Mouse (Mus musculus) hindbrain, embryonic 15.5 days (tissue): ENCODE data around the gene Cracr2a. TPM values are rescaled to one million over a fixed set of nuclear protein-coding genes. Genes with fewer than 3 reads are reported as not detected.

Experiments
- ATAC-seq: fragments of 200-750 bp; cut with Nextera tagmentation; 2 replicates; pipeline ENCODE4 v1.8.0; 2017; ENCODE audit warnings: low read depth, moderate number of reproducible peaks, moderate TSS enrichment; ENCODE audit not compliant: low FRiP score
- H3K27ac ChIP-seq: fragments of 300-500 bp; sonication (generic); replicated peaks from 2 replicates; pipeline ENCODE4 v1.5.1; 2015; ENCODE audit warnings: mild to moderate bottlenecking, inconsistent platforms
- H3K27me3 ChIP-seq: fragments of 300-500 bp; sonication (generic); 2 replicates; pipeline ENCODE4 v1.6.1; 2015; ENCODE audit warnings: control low read depth, inconsistent platforms
- H3K36me3 ChIP-seq: fragments of 300-500 bp; sonication (generic); 2 replicates; pipeline ENCODE4 v1.6.1; 2015; ENCODE audit warnings: control low read depth, inconsistent platforms
- H3K4me1 ChIP-seq: fragments of 300-500 bp; sonication (generic); replicated peaks from 2 replicates; pipeline ENCODE4 v1.6.1; 2015; ENCODE audit warnings: control low read depth, inconsistent platforms
- H3K4me2 ChIP-seq: fragments of 300-500 bp; sonication (generic); 2 replicates; pipeline ENCODE4 v1.6.1; 2015; ENCODE audit warnings: moderate library complexity, mild to moderate bottlenecking, inconsistent platforms
- H3K4me3 ChIP-seq: fragments of 300-500 bp; sonication (generic); 2 replicates; pipeline ENCODE4 v1.5.1; 2015; ENCODE audit warnings: mild to moderate bottlenecking, inconsistent platforms
- H3K9ac ChIP-seq: fragments of 300-500 bp; sonication (generic); 2 replicates; pipeline ENCODE4 v1.6.1; 2015; ENCODE audit warnings: inconsistent platforms
- H3K9me3 ChIP-seq: fragments of 300-500 bp; sonication (generic); 2 replicates; pipeline ENCODE4 v1.6.1; 2016; ENCODE audit warnings: control low read depth, inconsistent platforms
- WGBS: fragments of 180-500 bp; shearing (Covaris S2); methylation state at CpG from one replicate; pipeline ENCODE4 v1.1.7; 2015; 5-methylcytosine and 5-hydroxymethylcytosine counted together
- polyA plus RNA-seq: library from polyadenylated mRNA; unstranded; fragments of >200 nt; fragmentation: Nextera tagmentation; extraction: Ambion mirVana; gene quantifications from 2 replicates; pipeline ENCODE4 v1.2.1, GENCODE M21; 2015

The Cracr2a gene
- polyA plus RNA-seq, 1 experiment from 2014 or later: 0.82 TPM

DNA sequence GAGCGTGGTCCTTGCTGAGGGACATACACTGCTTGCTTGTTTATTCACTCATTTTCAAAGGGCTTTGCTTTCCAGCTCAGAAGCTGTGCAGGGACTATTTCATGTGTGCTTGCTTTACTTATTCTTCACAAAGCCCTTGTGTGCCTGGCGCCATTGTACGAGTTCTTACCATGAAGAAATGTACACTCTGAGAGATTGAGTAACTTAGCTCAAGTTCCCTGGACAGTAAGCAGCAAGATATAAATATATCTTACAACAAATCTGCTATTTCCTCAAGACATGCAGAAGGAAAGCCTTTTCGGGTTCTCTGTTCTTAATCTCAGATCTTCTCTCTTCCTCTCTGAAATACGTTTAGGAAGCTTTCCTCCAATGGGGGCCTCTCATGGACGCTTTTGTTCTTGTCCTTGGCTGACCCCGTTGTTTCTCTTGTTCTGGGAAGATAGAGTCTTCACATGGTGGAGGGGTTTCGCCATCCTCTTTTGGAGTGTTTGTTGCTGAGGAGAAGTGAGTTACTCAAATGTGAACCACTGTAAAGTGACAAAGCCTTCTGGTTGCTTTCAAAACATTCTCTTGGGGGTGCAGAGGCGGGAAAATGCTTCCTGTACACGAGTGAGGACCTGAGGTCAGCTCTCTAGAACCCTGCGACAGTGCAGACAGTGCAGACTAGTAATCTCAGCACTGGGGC, 12.8 kb downstream of the Cracr2a start:
- ATAC-seq: no peak
- no peaks in the 10 kb centered on the region for H3K36me3 ChIP-seq
- 75% methylated on average over 11 of the region's 11 CpGs for WGBS

GRCm38 (mm10) chr6:127575194-127575593, 14.1 kb downstream of the Cracr2a start:
- no peak overlapping the region for H3K27ac ChIP-seq
- H3K36me3 ChIP-seq: no peaks in the 10 kb centered on the region
- no peak overlapping the region for H3K4me2 ChIP-seq
- WGBS: 81% methylated on average over 2 of the region's 2 CpGs
- H3K9ac ChIP-seq: no peak overlapping the region
- ATAC-seq: no peak
- no peaks in the 10 kb centered on the region for H3K4me1 ChIP-seq
- no peaks in the 10 kb centered on the region for H3K9me3 ChIP-seq
- no peaks in the 10 kb centered on the region for H3K27me3 ChIP-seq
- no peak overlapping the region for H3K4me3 ChIP-seq

More for the DNA sequence above, 12.8 kb downstream of the Cracr2a start:
- Histone ChIP-seq H3K4me1 (no peaks in the 10 kb centered on the region), H3K4me3 (no peak overlapping the region), H3K4me2 (no peak overlapping the region), H3K27me3 (no peaks in the 10 kb centered on the region), H3K9ac (no peak overlapping the region), H3K27ac (no peak overlapping the region), H3K9me3 (no peaks in the 10 kb centered on the region)

DNA sequence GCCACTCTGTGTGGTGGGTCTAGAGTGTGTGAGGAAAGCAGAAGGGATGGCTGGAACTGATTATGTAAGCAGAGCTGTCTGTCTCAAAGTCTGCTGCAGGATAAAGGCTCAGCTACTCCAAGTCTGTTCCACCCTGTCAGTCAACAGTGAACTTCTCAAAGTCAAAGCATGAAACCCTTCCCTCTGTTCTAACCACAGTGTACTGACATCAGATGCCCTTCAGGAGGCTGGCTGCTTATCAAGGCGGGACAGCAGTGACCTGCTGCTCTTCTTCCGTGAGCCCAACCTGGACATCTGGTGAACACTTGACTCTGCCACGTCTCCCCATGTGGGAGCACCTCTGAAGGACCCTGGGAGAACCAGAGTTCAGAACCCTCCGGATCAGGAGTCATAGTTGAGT, 16.6 kb downstream of the Cracr2a start:
- no peak overlapping the region for H3K4me2 ChIP-seq
- H3K27ac ChIP-seq: no peak overlapping the region
- 88% methylated on average over 4 of the region's 4 CpGs for WGBS
- H3K4me3 ChIP-seq: no peak overlapping the region
- H3K36me3 ChIP-seq: no peaks in the 10 kb centered on the region
- no peaks in the 10 kb centered on the region for H3K9me3 ChIP-seq
- H3K4me1 ChIP-seq: peaks cover 11% of the 10 kb centered on the region
- no peaks in the 10 kb centered on the region for H3K27me3 ChIP-seq
- no peak overlapping the region for H3K9ac ChIP-seq
- no peak for ATAC-seq

DNA sequence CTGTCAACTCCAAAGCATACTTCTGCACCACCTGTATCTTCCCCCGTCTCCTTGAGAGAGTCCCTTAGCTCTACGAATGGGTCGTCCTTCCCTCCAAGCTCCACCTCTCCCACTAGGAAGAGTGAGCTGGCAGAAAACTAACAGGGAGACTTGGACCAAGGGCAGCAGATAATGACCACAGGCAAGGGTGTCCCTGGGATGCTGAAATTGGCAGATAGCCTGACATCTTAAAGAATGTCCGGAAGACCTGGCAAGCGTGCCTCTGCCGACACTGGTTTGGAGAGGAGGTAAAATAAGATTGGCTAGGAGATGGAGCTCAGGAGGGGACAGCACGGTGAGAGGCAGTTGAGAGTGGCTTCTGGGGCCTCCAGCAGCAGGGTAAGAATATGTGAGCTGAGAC, 17.2 kb downstream of the Cracr2a start:
- 63% methylated on average over 7 of the region's 7 CpGs for WGBS
- no peak overlapping the region for H3K27ac ChIP-seq
- ATAC-seq: no peak
- H3K9ac ChIP-seq: no peak overlapping the region
- peaks cover 15% of the 10 kb centered on the region for H3K4me1 ChIP-seq
- no peaks in the 10 kb centered on the region for H3K36me3 ChIP-seq
- H3K4me2 ChIP-seq: no peak overlapping the region
- H3K9me3 ChIP-seq: no peaks in the 10 kb centered on the region
- H3K4me3 ChIP-seq: no peak overlapping the region
- no peaks in the 10 kb centered on the region for H3K27me3 ChIP-seq

GRCm38 (mm10) chr6:127578810-127579209, 17.7 kb downstream of the Cracr2a start:
- no peaks in the 10 kb centered on the region for H3K9me3 ChIP-seq
- H3K9ac ChIP-seq: no peak overlapping the region
- no peaks in the 10 kb centered on the region for H3K36me3 ChIP-seq
- no peak overlapping the region for H3K4me2 ChIP-seq
- H3K4me3 ChIP-seq: no peak overlapping the region
- ATAC-seq: no peak
- peaks cover 15% of the 10 kb centered on the region for H3K4me1 ChIP-seq
- H3K27me3 ChIP-seq: no peaks in the 10 kb centered on the region
- WGBS: 57% methylated on average over 5 of the region's 5 CpGs
- H3K27ac ChIP-seq: no peak overlapping the region

- Histone ChIP-seq H3K4me3 (no peak overlapping the region), H3K27me3 (no peaks in the 10 kb centered on the region), H3K9ac (peak overlapping the region; percentile 34; the same call in 1 of the 2 replicates), H3K27ac (peak overlapping the region; percentile 28; the same call in 1 of the 2 replicates), H3K36me3 (no peaks in the 10 kb centered on the region), H3K9me3 (no peaks in the 10 kb centered on the region), H3K4me2 (peak overlapping the region; percentile 52), H3K4me1 (peaks cover 15% of the 10 kb centered on the region)
- ATAC-seq: peak; percentile 6; the same call in 1 of the 2 replicates
- WGBS: 46% methylated on average over 12 of the region's 12 CpGs
Measured at GRCm38 (mm10) chr6:127581915-127582314, 20.8 kb downstream of the Cracr2a start.

GRCm38 (mm10) chr6:127582391-127583176, 21.4 kb downstream of the Cracr2a start:
- no peaks in the 10 kb centered on the region for H3K36me3 ChIP-seq
- peaks cover 15% of the 10 kb centered on the region for H3K4me1 ChIP-seq
- peak overlapping the region; percentile 34 for H3K9ac ChIP-seq
- peak overlapping the region; percentile 26 for H3K4me3 ChIP-seq
- 7% methylated on average over 15 of the region's 15 CpGs for WGBS
- peak overlapping the region; percentile 52 for H3K4me2 ChIP-seq
- H3K9me3 ChIP-seq: no peaks in the 10 kb centered on the region
- ATAC-seq: peak; percentile 68; the same call in 1 of the 2 replicates
- peak overlapping the region; percentile 28 for H3K27ac ChIP-seq
- H3K27me3 ChIP-seq: no peaks in the 10 kb centered on the region

DNA sequence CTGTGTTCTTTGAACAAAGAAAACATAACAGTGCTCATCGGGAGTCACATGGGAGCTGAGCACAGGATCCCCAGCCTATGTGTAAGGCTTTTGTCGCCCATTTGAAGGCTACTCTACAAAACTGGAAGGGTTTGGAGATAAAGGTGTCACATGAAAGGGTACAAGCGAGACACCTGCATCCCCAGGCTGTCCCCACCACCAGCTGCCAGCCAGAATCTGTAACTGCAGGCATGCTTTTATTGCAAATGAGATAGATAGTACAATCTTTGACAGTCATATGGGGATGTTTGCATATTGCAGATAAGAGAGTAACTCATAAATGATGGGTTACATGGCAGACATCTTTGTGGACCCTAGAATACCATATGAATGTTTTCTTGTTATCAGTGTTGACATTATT, 30.3 kb downstream of the Cracr2a start:
- Histone ChIP-seq H3K9ac (no peak overlapping the region), H3K9me3 (no peaks in the 10 kb centered on the region), H3K4me3 (no peak overlapping the region), H3K27ac (no peak overlapping the region), H3K4me1 (peaks cover 3% of the 10 kb centered on the region; the same call in 1 of the 2 replicates), H3K4me2 (no peak overlapping the region), H3K36me3 (no peaks in the 10 kb centered on the region), H3K27me3 (no peaks in the 10 kb centered on the region)
- WGBS: 66% methylated on average over 3 of the region's 3 CpGs
- no peak for ATAC-seq

DNA sequence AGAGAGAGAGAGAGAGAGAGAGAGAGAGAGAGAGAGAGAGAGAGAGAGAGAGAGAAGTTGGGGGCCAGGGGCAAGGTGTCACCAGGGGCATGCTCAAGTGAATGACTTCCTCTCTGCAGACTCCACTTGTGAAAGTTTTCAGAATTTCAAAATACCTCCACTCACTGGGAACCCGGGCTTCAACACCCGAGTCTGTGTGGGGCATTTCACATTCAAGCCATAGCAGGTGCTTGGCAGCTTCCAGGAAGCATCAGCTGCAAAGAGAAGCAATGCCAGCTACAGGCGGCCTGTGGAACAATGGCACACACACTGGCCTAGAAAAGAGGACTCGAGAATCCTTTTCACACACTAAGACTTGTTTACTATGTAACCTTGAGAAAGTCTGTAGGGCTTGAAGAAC, 32.3 kb downstream of the Cracr2a start:
- Histone ChIP-seq H3K27me3 (no peaks in the 10 kb centered on the region), H3K9me3 (no peaks in the 10 kb centered on the region), H3K4me1 (peaks cover 3% of the 10 kb centered on the region; the same call in 1 of the 2 replicates), H3K4me3 (no peak overlapping the region), H3K9ac (no peak overlapping the region), H3K4me2 (no peak overlapping the region), H3K27ac (no peak overlapping the region), H3K36me3 (no peaks in the 10 kb centered on the region)
- 36% methylated on average over 4 of the region's 4 CpGs for WGBS
- no peak for ATAC-seq

- Histone ChIP-seq H3K4me1 (peaks cover 9% of the 10 kb centered on the region), H3K4me3 (no peak overlapping the region), H3K27me3 (no peaks in the 10 kb centered on the region), H3K36me3 (no peaks in the 10 kb centered on the region), H3K4me2 (no peak overlapping the region), H3K9ac (no peak overlapping the region), H3K9me3 (no peaks in the 10 kb centered on the region), H3K27ac (no peak overlapping the region)
- 46% methylated on average over 6 of the region's 6 CpGs for WGBS
- ATAC-seq: no peak
Measured at GRCm38 (mm10) chr6:127599280-127599679, 38.1 kb downstream of the Cracr2a start.

- ATAC-seq: no peak
Measured at GRCm38 (mm10) chr6:127605067-127606025, 44.2 kb downstream of the Cracr2a start.

More at GRCm38 (mm10) chr6:127605067-127606025, 44.2 kb downstream of the Cracr2a start:
- Histone ChIP-seq H3K27ac (no peak overlapping the region), H3K4me2 (no peak overlapping the region), H3K9ac (no peak overlapping the region), H3K27me3 (no peaks in the 10 kb centered on the region), H3K36me3 (no peaks in the 10 kb centered on the region), H3K4me1 (peaks cover 7% of the 10 kb centered on the region; the same call in 1 of the 2 replicates), H3K4me3 (no peak overlapping the region), H3K9me3 (no peaks in the 10 kb centered on the region)
- WGBS: 56% methylated on average over 15 of the region's 15 CpGs
